Mouse (Mus musculus) adrenal gland, postnatal 25 days (tissue): Measurements from ENCODE around the gene Guk1. TPM values are rescaled to one million over a fixed set of nuclear protein-coding genes. Genes with fewer than 3 reads are reported as not detected.

ENCODE experiments used
- DNase-seq: peaks from one replicate; pipeline ENCODE4 v3.0.0; 2021; ENCODE audit warnings: mixed read lengths
- total RNA-seq: library from RNA; stranded (reverse); gene quantifications from 2 replicates; pipeline ENCODE4 v1.2.3, GENCODE M21; 2021

Gene Guk1
- total RNA-seq, 1 experiment from 2014 or later = 54.6 TPM

- no peak for DNase-seq
These were observed 18.0 kb upstream of the Guk1 start for GRCm38 (mm10) chr11:59210020-59210419.

- no peak for DNase-seq
These were observed 17.6 kb upstream of the Guk1 start for GRCm38 (mm10) chr11:59209580-59209979.

GRCm38 (mm10) chr11:59209003-59209441 is 17.0 kb upstream of the Guk1 start:
- DNase-seq = peak; percentile 70

- DNase-seq = peak; percentile 92
These were observed 16.3 kb upstream of the Guk1 start, which contains the start of gene 2310033P09Rik for GRCm38 (mm10) chr11:59208153-59208831. TSS of gene 2310033P09Rik (plus strand) at chr11:59208321.

DNA sequence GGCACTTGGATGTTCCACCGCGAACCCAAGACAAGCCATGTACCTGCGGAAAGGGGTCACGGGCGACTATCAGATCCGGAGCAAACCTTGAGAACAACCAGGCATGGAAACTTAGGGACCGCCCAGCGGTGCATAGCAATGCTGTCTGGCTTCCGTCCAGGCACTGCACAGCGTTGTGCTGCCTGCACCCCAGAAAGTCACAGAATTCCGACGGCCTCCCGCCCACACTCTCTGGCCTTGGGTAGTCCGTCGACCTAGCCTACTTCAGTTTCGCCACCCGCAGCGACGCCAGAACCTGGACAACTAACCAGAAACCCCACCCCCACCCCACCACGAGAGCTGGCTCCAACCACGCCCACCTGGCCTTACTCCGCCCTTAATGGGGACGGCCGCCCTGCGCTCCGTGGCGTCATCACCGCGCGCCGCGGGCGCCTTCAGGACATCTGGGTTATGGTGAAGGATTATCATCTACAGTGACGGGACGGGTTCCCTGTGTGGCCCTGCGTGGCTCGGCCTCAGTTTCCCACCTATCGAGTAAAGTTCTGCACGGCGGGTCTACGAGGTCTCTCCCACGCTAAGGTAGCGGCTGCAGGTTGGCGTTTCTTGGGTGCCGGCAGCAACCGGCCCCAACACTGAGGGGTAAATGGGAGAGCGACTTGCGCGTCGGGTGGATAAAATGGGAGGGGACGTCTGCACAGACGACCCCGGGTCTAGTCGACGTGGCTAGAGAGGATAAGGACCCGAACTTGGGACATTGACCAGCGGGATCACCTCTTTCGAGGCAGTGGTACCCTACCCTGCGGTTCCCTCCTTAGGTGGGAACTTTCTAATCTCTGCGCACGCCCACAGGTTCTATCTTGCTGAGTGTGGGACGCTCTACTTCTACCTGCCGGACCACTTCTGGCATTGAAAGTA is 10.3 kb upstream of the Guk1 start, which contains the start of gene Mrpl55:
Gene Mrpl55 (plus strand): TSS at position 406 of the 915 bp plus-strand sequence.
- peak; percentile 96 for DNase-seq

GRCm38 (mm10) chr11:59201216-59202002 is 9.4 kb upstream of the Guk1 start:
- no peak for DNase-seq

- no peak for DNase-seq
These were observed 4.2 kb upstream of the Guk1 start for GRCm38 (mm10) chr11:59196230-59196629.

DNA sequence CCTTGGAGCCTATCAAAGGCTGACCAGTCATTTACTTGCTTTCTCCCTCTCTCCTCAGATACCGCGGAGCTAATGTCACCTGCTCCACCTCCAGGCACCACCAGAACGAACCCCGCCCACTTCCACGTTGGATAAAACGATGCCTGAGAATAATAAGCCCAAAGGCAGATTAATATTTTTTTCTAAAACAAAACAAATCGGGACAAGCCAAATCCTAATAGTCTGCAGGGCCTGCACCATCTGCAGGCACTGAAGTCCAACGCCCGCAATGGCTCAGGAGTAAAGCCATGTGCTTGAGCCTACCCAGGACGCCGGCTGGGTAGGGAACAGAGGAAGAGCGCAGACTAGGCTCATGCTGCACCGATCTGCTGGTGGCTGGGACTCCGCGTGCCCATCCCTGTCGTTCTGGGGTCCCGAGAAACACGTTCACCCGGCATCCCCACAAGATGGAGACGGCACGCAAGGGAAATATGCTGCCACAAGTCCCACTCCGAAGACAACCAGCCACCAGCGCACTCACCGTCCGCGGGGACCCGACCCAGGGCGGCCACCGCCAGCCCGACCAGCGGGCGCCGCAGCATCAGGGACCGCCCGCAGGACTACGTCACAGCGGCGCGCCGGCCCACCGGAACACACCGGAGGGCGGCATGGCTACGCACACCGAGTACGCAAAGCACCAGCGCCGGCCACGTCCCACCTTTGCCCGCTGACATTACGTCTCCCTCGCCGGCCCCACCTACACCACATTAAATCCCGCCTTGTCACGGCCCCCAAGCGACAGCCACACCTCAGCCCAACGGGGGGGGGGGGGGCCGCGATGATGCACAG is 567 bp downstream of the Guk1 start:
- peak; percentile 90 for DNase-seq

- DNase-seq = no peak
These were observed 4.3 kb downstream of the Guk1 start for GRCm38 (mm10) chr11:59187706-59188105.

GRCm38 (mm10) chr11:59185490-59185889 is 6.5 kb downstream of the Guk1 start:
- no peak for DNase-seq

- DNase-seq = peak; percentile 56
These were observed 8.2 kb downstream of the Guk1 start for GRCm38 (mm10) chr11:59183821-59184220.

GRCm38 (mm10) chr11:59182864-59183331 is 9.1 kb downstream of the Guk1 start, which contains the start of gene Gjc2:
TSS of gene Gjc2 (minus strand) at chr11:59183213.
- DNase-seq = peak; percentile 67

DNA sequence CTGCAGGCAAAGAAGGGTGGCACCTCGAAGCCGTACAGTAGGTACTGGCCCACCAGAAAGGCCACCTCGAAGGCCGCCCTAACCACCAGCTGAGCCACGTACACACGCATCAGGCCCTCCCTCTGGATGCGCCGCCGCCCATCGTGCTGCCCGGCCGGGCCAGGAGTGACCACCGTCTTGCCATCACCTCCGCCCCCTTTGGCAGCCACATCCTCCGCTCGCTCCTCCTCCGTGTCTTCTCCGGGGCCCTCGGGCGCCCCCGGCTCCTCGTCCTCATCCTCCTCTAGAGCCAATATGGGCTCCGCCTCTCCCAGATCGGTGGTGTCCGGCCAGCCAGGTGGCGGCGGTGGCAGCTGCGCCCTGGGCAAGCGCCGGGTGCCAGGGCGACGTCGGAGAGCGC is 15.1 kb downstream of the Guk1 start:
- DNase-seq = no peak

GRCm38 (mm10) chr11:59176475-59176874 is 15.5 kb downstream of the Guk1 start:
- DNase-seq = no peak

DNA sequence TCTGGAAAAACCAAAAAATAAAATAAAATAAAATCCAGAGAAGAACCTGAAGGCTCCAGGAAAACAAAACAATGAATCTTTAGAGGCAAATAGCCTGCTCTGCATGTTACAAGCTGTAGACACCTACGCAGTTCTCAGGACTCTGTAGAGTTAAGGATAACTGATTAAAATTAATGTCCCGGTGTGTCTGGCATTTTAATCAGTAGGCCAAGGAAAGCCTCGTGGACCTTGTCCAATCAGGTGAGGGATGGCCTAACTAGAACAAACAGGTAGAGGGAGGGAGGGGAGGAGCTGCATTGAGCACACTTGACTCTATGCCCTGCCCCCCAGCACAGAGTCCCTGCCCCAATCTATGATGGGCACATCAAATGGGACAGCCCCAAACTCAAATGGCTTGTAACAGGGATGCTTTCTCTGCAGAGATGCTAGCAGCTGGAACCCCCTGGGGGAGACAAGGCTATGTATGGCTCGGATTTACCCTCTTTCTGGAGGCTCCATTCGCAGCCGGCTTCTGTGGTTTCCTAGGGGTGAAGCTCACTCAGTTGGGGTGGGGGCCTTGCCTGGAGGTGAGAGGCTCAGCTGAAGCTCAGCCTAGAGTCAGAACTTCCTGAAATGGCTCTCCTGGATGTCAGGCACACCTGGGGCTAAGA is 17.7 kb downstream of the Guk1 start:
- DNase-seq = no peak

- DNase-seq = no peak
These were observed 21.5 kb downstream of the Guk1 start for GRCm38 (mm10) chr11:59170549-59170948.

GRCm38 (mm10) chr11:59169807-59170206 is 22.2 kb downstream of the Guk1 start:
- DNase-seq = no peak

GRCm38 (mm10) chr11:59165616-59166241 is 26.3 kb downstream of the Guk1 start:
- DNase-seq = no peak

GRCm38 (mm10) chr11:59164384-59164783 is 27.6 kb downstream of the Guk1 start:
- no peak for DNase-seq
